Mouse (Mus musculus): ENCODE data around the gene Qtrt2.
A peak's percentile ranks its signal among the peaks of the same experiment; 100 is the strongest.

Gene Qtrt2

DNA sequence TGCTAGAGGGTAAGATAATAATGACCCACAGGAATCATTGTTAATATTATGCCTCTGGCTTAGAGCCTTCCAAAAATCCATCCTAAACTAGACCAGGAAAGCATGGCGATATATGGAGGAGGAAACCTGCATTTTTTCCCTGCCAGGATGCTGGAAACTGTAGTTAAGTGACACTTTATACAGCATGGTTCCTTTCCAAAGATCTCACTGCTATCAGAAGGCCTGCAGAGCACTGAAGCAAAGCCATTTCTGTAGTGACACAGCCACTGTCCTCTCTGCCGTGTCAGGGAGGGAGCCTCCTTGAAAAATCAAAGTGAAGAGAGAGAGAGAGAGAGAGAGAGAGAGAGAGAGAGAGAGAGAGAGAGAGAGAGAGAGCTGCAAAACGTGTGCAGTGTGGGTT, 4.0 kb downstream of the Qtrt2 start:
- DNase-seq = no peak

DNA sequence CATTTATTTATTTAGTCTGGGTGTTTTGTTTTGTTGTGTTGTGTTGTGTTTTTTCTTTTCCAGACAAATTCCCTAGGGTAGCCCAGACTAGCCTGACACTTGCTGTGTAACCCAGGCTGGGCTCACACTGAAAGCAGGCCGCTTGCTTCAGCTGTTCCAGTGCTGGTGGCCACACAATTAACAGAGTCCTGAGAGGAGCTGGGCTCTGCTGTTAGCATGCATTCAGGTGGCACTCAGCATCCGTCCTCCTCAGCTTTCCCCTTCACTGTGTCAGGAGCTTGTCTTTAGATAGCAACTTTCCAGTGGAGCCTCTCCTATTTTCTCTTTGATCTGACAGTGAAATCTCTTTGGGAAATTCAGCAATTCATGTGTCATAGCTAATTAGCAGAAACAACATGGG, 4.6 kb downstream of the Qtrt2 start:
- no peak for DNase-seq

DNA sequence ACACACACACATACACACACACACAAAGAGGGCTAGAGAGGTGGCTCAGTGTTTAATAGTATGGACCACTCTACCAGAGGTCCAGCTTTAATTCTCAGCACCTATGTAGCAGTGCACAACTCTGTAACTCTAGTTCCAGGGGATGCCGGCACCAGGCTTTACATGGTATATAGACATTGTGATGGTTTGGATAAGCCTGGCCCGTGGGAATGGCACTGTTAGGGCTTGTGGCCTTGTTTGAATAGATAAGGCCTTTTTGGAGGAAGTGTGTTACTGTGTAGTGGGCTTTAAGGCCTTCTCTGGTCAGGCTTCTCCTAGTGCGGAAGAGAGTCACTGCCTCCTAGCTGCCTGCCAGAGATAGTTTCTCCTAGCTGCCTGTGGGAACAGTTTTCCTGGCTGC, 7.7 kb downstream of the Qtrt2 start:
- no peak for DNase-seq

DNA sequence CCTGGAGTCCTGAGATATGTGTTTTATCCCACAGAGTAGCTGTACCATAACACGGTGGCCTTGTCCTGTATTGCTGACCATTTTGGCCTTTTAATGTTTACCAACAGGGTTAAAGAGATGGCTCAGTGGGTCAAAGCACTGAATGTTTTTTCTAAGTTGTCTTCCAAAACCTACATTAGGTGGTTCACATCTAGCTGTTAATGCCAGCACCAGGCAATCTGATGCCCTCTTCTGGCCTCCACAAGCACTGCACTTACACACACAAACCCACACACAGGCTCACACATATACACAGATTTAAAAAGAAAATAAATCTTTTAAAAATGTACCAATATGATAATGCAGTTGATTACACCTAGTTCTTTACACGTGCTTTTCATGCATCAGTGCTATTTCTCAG, 17.7 kb downstream of the Qtrt2 start:
- no peak for DNase-seq

DNA sequence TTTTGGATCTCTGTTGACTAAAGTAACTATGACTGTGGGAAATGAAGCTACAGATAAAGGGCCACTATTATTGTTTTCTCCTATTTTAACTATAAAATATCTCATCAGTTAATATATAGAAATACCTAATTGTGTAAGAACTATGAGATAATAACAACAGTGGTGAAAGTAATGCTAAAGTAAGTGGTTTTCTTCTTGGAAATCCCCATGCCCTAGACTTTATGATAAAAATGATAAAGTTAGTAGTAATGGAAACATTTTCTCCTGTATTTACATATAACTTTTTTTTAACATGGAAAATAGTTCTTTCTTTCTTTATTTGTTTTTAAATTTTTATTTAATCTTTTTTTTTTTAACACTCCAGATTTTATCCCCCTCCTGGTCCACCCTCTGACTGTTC, 26.0 kb downstream of the Qtrt2 start:
- DNase-seq = no peak

DNA sequence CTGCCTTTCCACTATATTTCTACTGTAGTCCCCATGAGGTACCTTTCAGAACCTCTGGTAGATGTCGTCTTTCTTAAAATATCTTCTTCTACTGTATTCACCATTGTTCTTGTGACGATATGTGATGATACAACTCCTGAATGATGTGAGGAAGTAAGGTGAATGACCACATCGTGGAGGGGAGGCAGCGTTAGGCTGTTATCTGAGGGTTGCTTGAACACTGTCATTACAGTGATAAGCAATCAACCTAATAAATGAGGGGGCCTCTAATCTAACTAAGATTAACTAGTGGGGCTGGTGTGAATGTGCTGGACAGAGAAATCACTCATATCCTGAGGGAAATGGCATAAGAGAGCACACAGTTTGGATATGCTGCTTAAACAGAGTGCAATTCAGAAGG, 26.5 kb downstream of the Qtrt2 start:
- no peak for DNase-seq

DNA sequence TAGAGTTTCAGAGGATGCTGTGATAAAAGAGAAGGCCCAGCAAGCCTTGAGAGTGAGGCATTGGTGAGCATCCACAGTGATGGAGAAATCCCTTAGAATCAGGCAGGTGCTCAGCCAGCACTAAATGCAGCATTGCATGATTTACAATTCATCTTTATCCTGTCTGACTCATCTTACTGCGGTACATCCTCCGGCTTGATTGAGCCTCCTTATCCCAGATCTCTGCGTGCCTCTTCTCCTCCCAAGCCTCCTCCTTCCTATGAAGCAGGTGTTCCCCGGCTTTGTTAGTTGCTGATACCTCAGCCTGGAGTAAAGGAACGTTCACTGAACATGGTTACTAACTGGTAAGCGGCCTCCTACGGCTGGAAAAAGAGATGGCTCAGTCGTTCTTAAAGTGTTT, 32.1 kb downstream of the Qtrt2 start:
- DNase-seq = no peak

DNA sequence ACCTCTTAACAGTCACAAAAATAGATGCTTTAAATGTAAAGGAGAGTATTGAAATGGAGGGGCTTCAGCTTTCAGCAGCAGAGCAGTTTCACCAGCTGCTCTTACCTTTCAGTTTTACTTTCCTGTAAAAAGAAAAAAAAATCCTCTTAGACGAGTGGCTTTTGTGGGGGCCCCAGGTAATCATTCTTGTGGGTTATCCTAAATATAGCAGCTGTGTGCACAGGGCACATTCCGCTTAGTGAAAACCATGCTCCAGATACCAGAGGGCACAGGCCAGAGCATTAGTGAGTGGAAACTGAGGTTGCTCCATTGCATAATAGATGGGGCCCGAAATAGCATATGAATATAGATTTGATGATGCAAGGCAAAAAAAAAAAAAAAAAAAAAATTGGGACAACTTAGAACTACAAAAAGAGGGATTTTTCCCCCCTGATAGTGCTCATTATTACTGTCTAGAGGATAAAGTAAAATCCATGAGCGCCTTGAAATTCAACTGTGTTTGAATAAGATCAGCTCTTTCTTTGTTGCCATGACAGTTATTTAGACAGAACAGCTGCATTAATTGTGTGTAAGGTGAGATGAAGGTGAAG, 35.8 kb downstream of the Qtrt2 start:
- DNase-seq = no peak

DNA sequence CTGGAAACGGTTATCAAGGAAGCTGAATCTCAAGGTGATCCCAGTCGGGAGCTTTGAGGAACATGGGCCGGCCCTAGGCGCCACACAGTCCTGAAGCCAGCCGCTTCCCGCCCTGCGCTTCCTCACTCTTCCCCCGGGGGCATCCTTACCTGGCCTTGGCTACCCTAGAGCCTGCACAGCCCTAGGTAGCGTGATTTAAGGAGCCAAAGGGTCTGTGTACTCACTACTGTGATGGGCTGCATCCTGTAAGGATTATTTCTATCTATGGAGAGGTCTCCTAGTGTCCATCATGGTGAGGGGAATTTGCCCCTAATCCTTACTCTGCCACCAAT, 36.6 kb downstream of the Qtrt2 start:
- no peak for DNase-seq

DNA sequence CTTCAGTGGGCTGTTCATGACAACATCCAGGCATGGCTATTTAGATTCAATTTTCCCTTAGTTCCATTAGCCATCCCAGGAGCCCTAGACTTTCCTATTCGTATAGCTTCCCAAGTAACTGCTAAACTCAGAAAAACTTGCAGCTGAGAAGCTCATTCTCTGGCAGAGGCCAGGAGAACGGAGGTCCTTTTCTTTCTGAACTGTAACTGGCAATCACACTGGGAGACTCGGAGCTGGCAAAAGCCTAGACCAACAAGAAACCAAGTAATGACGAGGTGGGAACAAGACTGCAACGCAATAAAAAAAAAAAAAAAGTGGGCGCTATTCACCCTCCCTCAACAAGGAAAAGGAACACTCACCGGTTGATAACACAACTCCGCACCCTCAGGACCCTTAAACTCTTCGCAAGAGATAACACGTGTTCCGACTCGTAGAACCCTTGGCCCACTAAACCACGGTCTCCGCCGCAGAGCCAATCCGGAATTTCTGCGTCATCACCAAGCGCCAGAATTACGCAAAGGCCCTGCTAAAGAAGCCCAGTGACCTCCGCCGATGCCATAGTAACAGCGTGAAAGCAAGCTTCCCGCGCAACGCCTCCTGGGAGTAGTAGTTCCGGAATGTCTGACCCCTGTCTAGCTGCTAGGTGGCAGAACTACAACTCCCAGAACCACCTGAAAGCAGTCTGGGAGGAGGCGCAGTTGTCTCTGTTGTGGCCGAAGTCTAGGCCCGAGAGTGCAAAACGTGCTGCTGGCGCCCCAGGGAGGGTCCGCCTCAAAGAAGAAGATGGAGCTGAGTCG, 37.2 kb downstream of the Qtrt2 start, which contains the start of gene Ccdc191:
Gene Ccdc191, plus strand, starts transcription at position 593 of the 797 bp plus-strand sequence.
- peak; percentile 98 to 99 for DNase-seq

DNA sequence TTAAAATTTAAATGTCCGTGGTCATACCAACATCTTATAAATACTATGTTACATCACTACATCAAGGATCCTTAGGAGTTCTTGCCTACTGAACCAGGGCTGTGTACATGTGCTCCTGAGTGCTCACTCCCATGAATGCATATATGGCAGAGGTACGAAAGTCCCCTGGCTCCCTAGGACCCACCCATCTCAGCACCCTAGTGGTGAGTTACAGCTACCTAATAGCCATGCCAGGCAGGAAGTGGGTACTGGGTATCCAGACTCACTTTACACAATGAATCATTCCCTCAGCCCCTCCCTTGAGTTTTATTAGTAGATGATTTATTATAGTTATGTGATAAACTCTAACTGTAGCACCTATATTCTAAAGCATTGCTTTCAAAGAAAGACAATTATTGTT, 44.3 kb downstream of the Qtrt2 start:
- DNase-seq = no peak

DNA sequence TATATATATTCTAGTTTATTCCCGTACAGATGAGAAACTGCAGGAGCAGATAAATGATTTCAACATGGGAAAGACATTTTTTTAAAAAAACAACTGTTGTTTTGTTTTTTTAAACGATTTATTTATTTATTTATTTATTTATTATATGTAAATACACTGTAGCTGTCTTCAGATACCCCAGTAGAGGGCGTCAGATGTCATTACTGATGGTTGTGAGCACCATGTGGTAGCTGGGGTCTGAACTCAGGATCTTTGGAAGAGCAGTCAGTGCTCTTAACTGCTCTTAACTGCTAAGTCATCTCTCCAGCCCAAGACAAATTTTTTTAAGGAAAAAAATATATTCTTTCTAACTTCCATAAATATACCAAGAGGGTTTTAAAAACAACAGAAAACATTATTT, 45.0 kb downstream of the Qtrt2 start:
- no peak for DNase-seq

DNA sequence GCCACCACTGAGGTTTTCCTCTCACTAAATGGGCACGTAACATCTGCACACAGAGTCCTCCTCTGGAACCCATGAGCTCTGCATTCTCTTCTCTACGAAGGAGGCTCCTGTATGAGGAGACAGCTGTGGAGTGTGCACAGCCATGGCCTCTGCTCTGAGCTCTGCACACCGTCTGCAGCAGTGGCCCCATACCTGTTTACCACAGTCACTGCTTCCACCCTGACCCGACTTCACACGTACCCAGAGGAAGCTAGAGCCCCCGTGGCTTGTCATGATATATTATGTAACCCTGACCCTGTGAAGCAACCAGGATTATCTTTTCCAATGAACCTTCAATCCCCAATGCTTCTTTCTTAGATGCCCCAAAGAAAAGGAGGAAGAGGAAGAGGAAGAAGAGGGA, 46.8 kb downstream of the Qtrt2 start:
- no peak for DNase-seq

DNA sequence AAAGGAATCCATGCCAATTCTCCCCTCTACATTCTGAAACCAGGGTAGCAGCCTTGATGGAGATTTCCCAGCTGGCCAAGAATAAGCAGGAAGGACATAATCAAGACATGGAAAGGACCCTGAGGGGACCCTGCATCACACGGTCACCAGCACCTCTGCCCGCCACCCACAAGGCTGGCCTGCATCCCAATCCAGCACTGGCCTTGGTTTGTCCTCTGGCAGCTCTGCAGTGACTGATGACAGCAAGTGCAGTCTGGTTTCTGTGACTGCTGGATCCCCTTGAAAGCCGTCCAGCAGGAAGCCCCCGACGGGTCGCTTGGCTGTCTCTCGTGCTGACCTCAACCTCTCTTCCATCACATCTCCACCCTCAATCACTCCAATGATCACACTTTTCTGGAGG, 55.2 kb downstream of the Qtrt2 start:
- no peak for DNase-seq

DNA sequence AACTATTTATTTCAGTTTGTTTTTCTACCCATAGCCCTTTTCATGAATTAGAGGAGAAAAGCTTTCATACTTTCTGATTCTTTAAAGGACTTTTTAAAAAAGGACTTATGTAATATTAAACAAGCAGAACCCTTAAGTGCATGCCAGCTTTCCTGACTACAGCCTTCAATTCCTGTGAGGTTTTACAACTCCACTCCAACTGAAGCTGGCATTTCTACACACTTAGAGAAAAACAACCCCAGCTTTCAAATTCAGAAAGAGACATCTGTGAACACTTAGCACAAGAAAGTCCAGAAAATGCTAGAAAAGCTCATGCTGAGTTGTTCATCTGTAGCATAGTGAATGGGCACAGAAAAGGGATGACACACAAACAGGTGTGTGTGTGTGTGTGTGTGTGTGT, 56.8 kb downstream of the Qtrt2 start:
- no peak for DNase-seq

DNA sequence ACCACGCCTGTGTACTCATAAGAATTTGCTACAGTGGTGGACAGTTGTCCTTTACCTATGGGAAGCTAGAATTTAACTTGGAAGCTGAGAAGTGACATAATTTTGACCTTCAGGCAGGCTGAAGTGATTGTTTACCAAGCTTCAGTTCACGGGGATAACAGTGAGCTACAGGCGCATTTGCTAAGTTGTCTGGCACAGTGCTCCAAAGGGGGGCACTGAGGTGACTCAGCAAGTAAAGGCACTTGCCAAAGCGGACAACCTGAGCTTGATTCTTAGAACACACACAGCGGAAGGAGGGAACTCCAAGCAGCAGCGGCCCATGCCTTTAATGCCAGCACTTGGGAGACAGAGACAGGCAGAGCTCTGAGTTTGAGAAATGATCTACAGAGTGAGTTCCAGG, 66.0 kb downstream of the Qtrt2 start:
- no peak for DNase-seq

DNA sequence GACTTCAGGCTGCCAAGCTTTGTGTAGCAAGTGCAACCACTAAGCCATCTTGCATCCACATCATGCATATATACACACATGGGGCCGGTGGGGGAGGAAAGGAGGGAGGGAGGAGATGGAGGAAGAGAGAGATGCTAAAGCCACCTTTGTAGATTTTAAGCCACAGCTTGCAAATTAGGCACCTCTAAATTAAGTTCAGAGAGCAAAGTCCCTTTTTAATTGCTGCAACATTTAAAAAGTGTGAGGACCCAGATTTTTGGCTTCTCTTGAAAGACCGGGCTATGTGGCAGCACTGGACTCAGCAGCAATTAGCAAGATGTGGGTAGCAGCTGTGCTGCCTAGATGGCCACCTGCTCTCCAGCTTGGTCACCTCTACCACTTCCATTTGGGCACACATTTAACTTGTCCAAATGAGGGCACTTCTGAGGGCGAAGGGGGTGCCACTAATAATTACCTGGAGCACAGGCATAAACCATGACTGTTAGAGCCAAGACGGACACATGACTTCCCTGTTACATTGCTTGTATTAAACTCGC, 67.6 kb downstream of the Qtrt2 start:
- DNase-seq = no peak

DNA sequence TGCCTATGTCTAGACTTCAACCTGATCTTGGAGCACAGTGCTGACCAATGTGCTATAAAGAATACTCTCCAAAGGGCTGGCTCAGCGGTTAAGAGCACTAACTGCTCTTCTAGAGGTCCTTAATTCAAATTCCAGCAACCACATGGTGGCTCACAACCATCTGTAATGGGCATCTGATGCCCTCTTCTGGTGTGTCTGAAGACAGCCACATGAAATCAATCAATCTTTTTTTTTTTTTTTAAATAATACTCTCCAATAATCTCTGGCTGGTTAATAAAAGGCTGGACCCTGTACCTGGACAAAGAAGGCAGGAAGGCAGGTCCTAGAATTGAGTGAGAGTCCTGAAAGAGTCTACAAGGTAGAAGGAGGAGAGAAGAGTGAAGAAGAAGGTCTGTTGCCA, 76.8 kb downstream of the Qtrt2 start:
- no peak for DNase-seq

DNA sequence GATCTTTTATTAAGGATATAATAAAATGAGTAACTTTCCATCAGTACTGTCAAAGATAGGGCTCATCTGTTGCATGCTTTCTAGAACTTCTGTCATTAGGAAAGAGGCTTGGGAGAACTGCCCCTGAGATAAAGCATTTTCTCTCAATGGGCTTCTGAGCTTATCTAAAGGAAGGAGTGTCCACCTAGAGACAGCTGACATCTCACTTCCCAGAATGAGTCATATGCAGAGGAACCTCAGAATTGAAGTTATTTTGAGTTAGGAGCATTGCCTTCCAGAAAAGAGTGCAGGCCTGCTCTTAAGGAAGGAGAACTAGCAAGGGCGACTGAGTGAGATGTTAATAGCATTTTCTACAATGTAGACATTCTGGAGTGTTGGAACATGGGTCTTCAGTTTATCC, 85.4 kb downstream of the Qtrt2 start:
- DNase-seq = no peak

DNA sequence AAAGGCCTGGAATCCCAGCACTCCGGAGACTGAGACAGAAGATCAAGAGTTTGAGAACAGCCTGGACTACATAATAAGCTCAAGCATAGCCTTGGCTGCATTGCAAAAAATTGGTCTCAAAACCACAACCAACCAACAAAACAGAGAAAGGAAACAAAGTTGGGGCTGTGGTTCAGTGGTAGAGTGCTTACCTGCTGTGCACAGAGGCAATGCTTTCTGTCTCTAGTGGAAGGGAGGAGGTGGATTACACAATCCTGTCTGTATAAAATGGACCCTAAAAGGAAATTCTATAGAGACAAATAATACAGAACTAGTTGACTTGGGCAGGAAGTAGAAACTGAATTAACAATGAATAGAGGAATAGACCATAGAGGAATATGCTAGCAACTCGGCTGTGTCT, 94.7 kb downstream of the Qtrt2 start:
- no peak for DNase-seq

DNA sequence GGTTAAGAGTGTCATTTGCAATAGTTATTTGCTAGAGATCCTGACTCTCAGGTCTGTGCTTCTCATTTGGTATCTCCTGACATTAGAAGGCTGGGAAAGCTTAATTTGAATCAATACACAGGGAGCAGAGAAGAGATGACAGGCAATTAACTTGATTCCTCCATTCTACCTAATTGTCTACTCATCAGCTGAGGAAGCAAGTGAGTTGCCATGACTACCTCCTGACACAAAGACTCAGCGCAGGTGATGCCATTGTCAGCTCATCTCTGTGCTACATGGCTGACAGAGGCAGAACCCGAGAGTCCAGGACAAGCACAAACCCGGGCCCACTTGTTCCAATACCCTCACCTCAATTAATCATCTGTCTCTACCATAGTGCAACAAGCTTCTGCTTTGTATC, 99.1 kb downstream of the Qtrt2 start:
- DNase-seq = no peak

DNA sequence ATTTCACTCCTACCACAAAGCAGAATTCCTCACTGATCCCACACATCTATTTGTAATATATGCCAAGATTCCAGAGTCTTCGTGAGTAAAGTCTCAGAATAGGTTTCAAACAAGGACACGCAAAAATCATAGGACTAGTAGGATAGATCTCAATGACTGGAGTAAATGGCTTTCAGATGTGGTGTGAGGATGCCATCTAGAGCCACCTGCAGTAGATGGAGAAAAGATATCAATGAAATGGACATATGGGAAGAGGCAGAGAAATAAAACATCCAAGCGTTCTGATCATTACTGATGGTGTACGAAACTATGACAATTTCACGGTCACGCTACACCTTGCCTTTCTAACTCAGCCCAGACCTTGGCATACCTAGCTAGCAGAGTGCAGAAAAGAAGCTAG, 108.2 kb downstream of the Qtrt2 start:
- no peak for DNase-seq

DNA sequence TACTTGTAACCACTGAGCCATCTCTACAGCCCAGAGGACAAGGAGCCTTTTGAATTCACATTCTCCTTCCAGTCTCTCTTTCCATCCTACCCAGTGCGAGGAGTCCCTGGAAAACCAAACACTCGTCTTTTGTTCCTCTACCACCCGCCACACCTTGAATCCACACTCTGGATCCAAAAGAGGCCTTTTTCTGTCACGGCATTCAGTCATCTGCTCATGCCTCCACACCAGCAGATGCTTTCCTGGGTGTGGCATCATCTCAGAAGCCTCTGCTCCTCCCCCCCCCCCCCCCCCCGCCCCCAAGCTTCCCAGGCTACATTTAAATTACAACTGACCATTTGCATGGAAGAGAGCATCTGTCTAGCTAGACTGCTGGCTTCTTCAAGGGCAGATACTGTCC, 110.3 kb downstream of the Qtrt2 start:
- DNase-seq = no peak

DNA sequence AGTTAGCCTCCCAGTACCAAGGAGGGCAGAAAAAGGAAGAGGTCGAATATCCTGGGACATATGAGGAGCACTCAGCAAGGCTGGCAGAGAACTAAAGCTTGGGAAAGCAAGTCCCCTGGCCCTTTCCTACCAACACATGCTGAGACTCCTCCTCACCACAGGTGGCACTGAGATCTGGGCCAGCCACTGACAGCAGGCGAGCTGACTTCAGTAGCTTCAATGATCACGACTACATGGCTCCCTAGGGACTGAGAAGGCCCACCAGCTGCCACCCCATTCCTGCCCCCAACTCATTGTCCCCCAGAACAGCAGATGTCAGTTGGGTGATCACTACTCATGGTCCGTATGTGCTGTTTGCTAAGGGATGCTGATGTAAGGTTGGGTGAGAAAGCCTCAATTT, 112.0 kb downstream of the Qtrt2 start:
- DNase-seq = peak; percentile 49
